Mouse (Mus musculus): ENCODE measurements around the gene Znrf1. TPM values are rescaled to one million over a fixed set of nuclear protein-coding genes. Genes with fewer than 3 reads are reported as not detected.

The Znrf1 gene
- polyA plus RNA-seq, 1 experiment from 2014 or later, result 45.6 TPM

GRCm38 (mm10) chr8:111614786-111615701 is 79.1 kb downstream of the Znrf1 start:
- ATAC-seq (ENCODE audit: low FRiP score), result no peak
- no peak for DNase-seq (ENCODE audit: low spot score, missing footprints)
- no peak overlapping the region for H3K9ac ChIP-seq (ENCODE audit: low read length)
- 95% methylated on average over 6 of the region's 6 CpGs for WGBS
- H3K36me3 ChIP-seq (ENCODE audit: control insufficient read depth, insufficient read depth, low read length), result no peaks in the 10 kb centered on the region
- H3K4me1 ChIP-seq (ENCODE audit: control insufficient read depth, insufficient read depth, low read length), result no peaks in the 10 kb centered on the region; the same call in 1 of the 2 replicates
- no peak overlapping the region for H3K27ac ChIP-seq (ENCODE audit: low read depth, low read length)
- H3K4me2 ChIP-seq, result no peak overlapping the region
- no peaks in the 10 kb centered on the region for H3K27me3 ChIP-seq (ENCODE audit: control insufficient read depth, insufficient read depth, low read length)
- H3K4me3 ChIP-seq (ENCODE audit: low read depth, low read length), result no peak overlapping the region
- H3K9me3 ChIP-seq (ENCODE audit: control insufficient read depth, low read length), result no peaks in the 10 kb centered on the region

- no peak overlapping the region for H3K4me3 ChIP-seq (ENCODE audit: low read depth, low read length)
- no peak for ATAC-seq (ENCODE audit: low FRiP score)
- no peaks in the 10 kb centered on the region; the same call in 1 of the 2 replicates for H3K4me1 ChIP-seq (ENCODE audit: control insufficient read depth, insufficient read depth, low read length)
- no peaks in the 10 kb centered on the region for H3K36me3 ChIP-seq (ENCODE audit: control insufficient read depth, insufficient read depth, low read length)
- no peaks in the 10 kb centered on the region for H3K9me3 ChIP-seq (ENCODE audit: control insufficient read depth, low read length)
- no peak overlapping the region for H3K9ac ChIP-seq (ENCODE audit: low read length)
- no peaks in the 10 kb centered on the region for H3K27me3 ChIP-seq (ENCODE audit: control insufficient read depth, insufficient read depth, low read length)
- H3K4me2 ChIP-seq, result no peak overlapping the region
- no peak overlapping the region for H3K27ac ChIP-seq (ENCODE audit: low read depth, low read length)
- 76% methylated on average over 6 of the region's 6 CpGs for WGBS
- no peak for DNase-seq (ENCODE audit: low spot score, missing footprints)
Measured at GRCm38 (mm10) chr8:111617812-111618211, 81.9 kb downstream of the Znrf1 start.

DNA sequence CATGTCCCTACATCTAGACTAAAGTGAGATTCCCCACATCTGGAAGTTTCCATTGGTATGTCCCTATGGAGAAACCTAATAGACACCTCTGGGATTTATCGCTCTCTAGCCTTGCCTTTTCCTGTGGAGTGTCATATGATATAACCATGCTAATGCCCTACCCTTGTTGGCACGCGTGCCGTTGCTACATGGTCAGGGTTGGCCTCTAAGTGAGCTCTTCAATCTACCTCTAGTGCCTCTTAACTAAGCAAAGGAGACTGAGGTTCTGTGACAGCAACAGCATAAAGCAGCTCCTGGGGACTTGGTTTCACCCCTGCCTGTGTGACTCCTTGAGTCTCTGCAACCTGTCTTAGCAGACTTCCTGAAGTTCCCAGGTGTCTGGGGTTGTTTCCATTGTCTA is 82.4 kb downstream of the Znrf1 start:
- no peak overlapping the region for H3K4me2 ChIP-seq
- no peaks in the 10 kb centered on the region for H3K36me3 ChIP-seq (ENCODE audit: control insufficient read depth, insufficient read depth, low read length)
- no peaks in the 10 kb centered on the region for H3K27me3 ChIP-seq (ENCODE audit: control insufficient read depth, insufficient read depth, low read length)
- no peak overlapping the region for H3K4me3 ChIP-seq (ENCODE audit: low read depth, low read length)
- H3K9ac ChIP-seq (ENCODE audit: low read length), result no peak overlapping the region
- ATAC-seq (ENCODE audit: low FRiP score) (no peak), DNase-seq (ENCODE audit: low spot score, missing footprints) (no peak)
- no peak overlapping the region for H3K27ac ChIP-seq (ENCODE audit: low read depth, low read length)
- no peaks in the 10 kb centered on the region for H3K9me3 ChIP-seq (ENCODE audit: control insufficient read depth, low read length)
- 97% methylated on average over 4 of the region's 4 CpGs for WGBS
- H3K4me1 ChIP-seq (ENCODE audit: control insufficient read depth, insufficient read depth, low read length), result no peaks in the 10 kb centered on the region; the same call in 1 of the 2 replicates

DNA sequence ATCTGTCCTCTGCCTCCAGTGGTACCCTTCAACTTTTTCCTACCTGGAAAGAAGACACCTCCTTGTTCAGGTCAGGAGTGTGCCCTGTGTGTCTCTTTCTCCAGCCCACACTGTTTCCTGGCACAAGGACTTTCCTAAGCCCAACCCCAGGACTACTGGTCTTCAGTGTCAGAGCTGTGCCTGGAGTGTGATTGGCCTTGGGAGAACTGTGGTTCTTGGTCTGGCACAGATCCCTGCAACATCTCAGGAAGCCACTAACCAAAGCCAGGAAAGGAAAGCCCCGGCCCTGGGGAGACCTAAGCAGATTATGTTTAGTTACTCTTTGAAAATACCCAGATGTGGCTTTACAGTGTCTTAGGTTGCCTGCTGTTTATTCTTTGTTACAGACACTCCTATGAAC is 84.0 kb downstream of the Znrf1 start:
- ATAC-seq (ENCODE audit: low FRiP score) (no peak), DNase-seq (ENCODE audit: low spot score, missing footprints) (no peak)
- Histone ChIP-seq H3K27me3 (ENCODE audit: control insufficient read depth, insufficient read depth, low read length) (no peaks in the 10 kb centered on the region), H3K4me1 (ENCODE audit: control insufficient read depth, insufficient read depth, low read length) (no peaks in the 10 kb centered on the region; the same call in 1 of the 2 replicates), H3K9me3 (ENCODE audit: control insufficient read depth, low read length) (no peaks in the 10 kb centered on the region), H3K9ac (ENCODE audit: low read length) (no peak overlapping the region), H3K27ac (ENCODE audit: low read depth, low read length) (no peak overlapping the region), H3K4me3 (ENCODE audit: low read depth, low read length) (no peak overlapping the region), H3K4me2 (no peak overlapping the region), H3K36me3 (ENCODE audit: control insufficient read depth, insufficient read depth, low read length) (no peaks in the 10 kb centered on the region)
- 65% methylated on average over 1 of the region's 1 CpGs for WGBS

GRCm38 (mm10) chr8:111622104-111622503 is 86.2 kb downstream of the Znrf1 start:
- H3K9me3 ChIP-seq (ENCODE audit: control insufficient read depth, low read length), result no peaks in the 10 kb centered on the region
- no peaks in the 10 kb centered on the region for H3K27me3 ChIP-seq (ENCODE audit: control insufficient read depth, insufficient read depth, low read length)
- H3K9ac ChIP-seq (ENCODE audit: low read length), result no peak overlapping the region
- H3K36me3 ChIP-seq (ENCODE audit: control insufficient read depth, insufficient read depth, low read length), result no peaks in the 10 kb centered on the region
- no peak overlapping the region for H3K4me2 ChIP-seq
- no peak overlapping the region for H3K27ac ChIP-seq (ENCODE audit: low read depth, low read length)
- no peak overlapping the region for H3K4me3 ChIP-seq (ENCODE audit: low read depth, low read length)
- ATAC-seq (ENCODE audit: low FRiP score), result no peak
- DNase-seq (ENCODE audit: low spot score, missing footprints), result no peak
- WGBS, result 62% methylated on average over 3 of the region's 3 CpGs
- no peaks in the 10 kb centered on the region for H3K4me1 ChIP-seq (ENCODE audit: control insufficient read depth, insufficient read depth, low read length)

- H3K4me3 ChIP-seq (ENCODE audit: low read depth, low read length), result no peak overlapping the region
- no peaks in the 10 kb centered on the region for H3K27me3 ChIP-seq (ENCODE audit: control insufficient read depth, insufficient read depth, low read length)
- H3K9ac ChIP-seq (ENCODE audit: low read length), result no peak overlapping the region
- ATAC-seq (ENCODE audit: low FRiP score) (no peak), DNase-seq (ENCODE audit: low spot score, missing footprints) (no peak)
- 75% methylated on average over 10 of the region's 10 CpGs for WGBS
- H3K4me2 ChIP-seq, result no peak overlapping the region
- no peaks in the 10 kb centered on the region for H3K36me3 ChIP-seq (ENCODE audit: control insufficient read depth, insufficient read depth, low read length)
- no peak overlapping the region for H3K27ac ChIP-seq (ENCODE audit: low read depth, low read length)
- no peaks in the 10 kb centered on the region for H3K9me3 ChIP-seq (ENCODE audit: control insufficient read depth, low read length)
- no peaks in the 10 kb centered on the region for H3K4me1 ChIP-seq (ENCODE audit: control insufficient read depth, insufficient read depth, low read length)
Measured at GRCm38 (mm10) chr8:111622553-111622952, 86.7 kb downstream of the Znrf1 start.

- Histone ChIP-seq H3K9ac (ENCODE audit: low read length) (no peak overlapping the region), H3K36me3 (ENCODE audit: control insufficient read depth, insufficient read depth, low read length) (no peaks in the 10 kb centered on the region), H3K4me1 (ENCODE audit: control insufficient read depth, insufficient read depth, low read length) (no peaks in the 10 kb centered on the region), H3K27me3 (ENCODE audit: control insufficient read depth, insufficient read depth, low read length) (no peaks in the 10 kb centered on the region), H3K27ac (ENCODE audit: low read depth, low read length) (no peak overlapping the region), H3K4me2 (no peak overlapping the region), H3K4me3 (ENCODE audit: low read depth, low read length) (no peak overlapping the region), H3K9me3 (ENCODE audit: control insufficient read depth, low read length) (no peaks in the 10 kb centered on the region)
- ATAC-seq (ENCODE audit: low FRiP score) (no peak), DNase-seq (ENCODE audit: low spot score, missing footprints) (peak; percentile 72)
- 88% methylated on average over 12 of the region's 12 CpGs for WGBS
Measured at GRCm38 (mm10) chr8:111624081-111624852, 88.4 kb downstream of the Znrf1 start.

DNA sequence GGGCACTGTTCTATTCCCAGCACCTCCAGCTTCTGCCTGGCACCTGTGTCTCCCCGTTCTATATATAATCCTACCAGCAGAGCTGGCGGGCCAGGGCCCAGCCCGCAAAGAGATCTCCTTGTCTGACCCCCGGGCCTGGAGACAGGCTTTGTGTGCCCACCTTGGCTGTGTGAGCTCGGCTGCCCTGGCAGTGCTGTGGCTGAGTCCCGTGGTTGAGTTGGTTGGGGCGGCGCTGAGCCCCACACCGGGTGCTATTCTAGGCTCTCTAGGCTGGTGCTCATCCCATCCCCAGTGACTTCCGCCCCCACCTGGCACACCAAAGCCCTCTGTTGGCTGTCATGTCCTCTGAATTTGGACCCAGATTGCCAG is 88.9 kb downstream of the Znrf1 start:
- 96% methylated on average over 10 of the region's 10 CpGs for WGBS
- Histone ChIP-seq H3K4me1 (ENCODE audit: control insufficient read depth, insufficient read depth, low read length) (no peaks in the 10 kb centered on the region), H3K27ac (ENCODE audit: low read depth, low read length) (no peak overlapping the region), H3K4me3 (ENCODE audit: low read depth, low read length) (no peak overlapping the region), H3K9me3 (ENCODE audit: control insufficient read depth, low read length) (no peaks in the 10 kb centered on the region), H3K27me3 (ENCODE audit: control insufficient read depth, insufficient read depth, low read length) (no peaks in the 10 kb centered on the region), H3K36me3 (ENCODE audit: control insufficient read depth, insufficient read depth, low read length) (no peaks in the 10 kb centered on the region), H3K4me2 (no peak overlapping the region), H3K9ac (ENCODE audit: low read length) (no peak overlapping the region)
- DNase-seq (ENCODE audit: low spot score, missing footprints), result peak; percentile 69
- ATAC-seq (ENCODE audit: low FRiP score), result no peak
